Mouse (Mus musculus): ENCODE data around the gene Cyp1a1. TPM values are rescaled to one million over a fixed set of nuclear protein-coding genes. Genes with fewer than 3 reads are reported as not detected.

The Cyp1a1 gene
- polyA plus RNA-seq, 1 experiment from 2014 or later: not detected

DNA sequence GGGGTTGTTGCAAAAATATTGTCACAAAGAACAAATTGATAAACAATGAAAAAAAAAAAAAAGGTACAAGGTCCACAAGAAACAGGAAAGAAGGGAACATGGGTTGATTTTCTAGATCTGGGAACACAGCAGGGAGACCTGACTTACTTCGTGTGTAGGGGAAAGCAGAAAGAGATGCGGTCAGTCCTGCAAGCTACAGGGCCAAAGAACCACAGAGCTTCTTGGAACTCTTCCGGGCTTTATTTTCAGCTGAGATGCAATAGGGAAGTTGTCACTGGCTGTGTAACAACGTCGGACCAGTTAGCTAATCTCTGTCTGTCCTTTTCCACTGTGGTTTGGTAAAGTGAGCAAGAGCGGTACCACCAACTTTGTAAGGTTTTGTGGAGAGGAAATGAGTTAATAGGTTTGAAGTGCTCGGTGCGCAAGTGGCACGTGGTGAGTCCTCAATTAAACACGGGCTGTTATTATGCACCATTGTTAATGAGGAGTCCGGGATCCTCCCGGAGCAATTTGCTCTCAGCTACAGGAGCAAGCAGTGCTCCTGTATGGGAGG, 41.1 kb upstream of the Cyp1a1 start:
- peak overlapping the region; percentile 55; the same call in 1 of the 2 replicates for H3K27ac ChIP-seq
- ATAC-seq (ENCODE audit: insufficient read depth, low FRiP score, low read depth): no peak

DNA sequence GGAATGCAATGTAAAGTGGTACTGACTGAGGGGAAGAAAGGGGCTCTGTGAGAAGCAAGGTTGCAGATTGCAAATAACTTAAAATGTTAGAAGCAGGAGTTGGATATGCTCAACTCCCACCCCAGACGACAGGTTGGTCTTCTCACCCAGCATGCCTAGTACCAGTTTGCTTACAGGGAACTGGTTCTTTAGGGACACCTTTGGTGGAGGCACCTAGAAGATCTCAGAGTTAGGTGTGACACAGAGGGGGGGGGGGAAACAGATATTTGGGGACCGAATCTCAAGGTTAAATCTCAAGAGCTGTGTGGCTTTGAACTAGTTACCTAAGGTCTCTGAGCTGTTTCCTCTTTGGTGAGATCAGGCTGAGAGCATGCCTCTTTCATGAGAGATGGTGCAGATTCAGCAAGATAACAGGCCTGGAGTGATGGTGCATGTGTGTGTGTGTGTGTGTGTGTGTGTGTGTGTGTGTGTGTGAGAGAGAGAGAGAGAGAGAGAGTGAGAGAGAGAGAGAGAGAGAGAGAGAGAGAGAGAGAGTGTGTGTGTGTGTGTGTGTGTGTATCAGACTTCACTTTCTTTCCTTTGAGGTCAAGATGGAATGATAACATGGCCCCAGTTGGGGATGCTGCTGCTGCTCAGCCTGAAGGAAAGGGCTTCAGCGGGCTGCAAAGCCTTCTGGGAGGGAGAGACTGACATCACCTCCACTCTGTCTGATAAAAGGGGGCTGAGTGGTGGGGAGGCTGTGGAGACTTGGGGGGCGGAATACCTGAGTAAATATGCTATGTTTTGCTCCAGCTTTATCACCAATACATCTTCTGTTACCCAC, 40.2 kb upstream of the Cyp1a1 start:
- peaks cover 40% of the 10 kb centered on the region for H3K4me1 ChIP-seq
- H3K4me2 ChIP-seq: no peak overlapping the region
- 0 out of 2 replicates have a peak overlapping the region, but pooled peaks have one; percentile 55 for H3K27ac ChIP-seq
- WGBS: 54% methylated on average over 4 of the region's 4 CpGs
- no peak overlapping the region for H3K9ac ChIP-seq
- no peaks in the 10 kb centered on the region for H3K36me3 ChIP-seq
- H3K4me3 ChIP-seq (replicated peaks): no peak overlapping the region
- no peaks in the 10 kb centered on the region for H3K27me3 ChIP-seq (replicated peaks)
- no peak for ATAC-seq (ENCODE audit: insufficient read depth, low FRiP score, low read depth)
- no peaks in the 10 kb centered on the region for H3K9me3 ChIP-seq

More for the DNA sequence above, 41.1 kb upstream of the Cyp1a1 start:
- H3K4me3 ChIP-seq (replicated peaks): no peak overlapping the region
- H3K4me2 ChIP-seq: no peak overlapping the region
- 67% methylated on average over 12 of the region's 12 CpGs for WGBS
- no peaks in the 10 kb centered on the region for H3K27me3 ChIP-seq (replicated peaks)
- H3K9me3 ChIP-seq: no peaks in the 10 kb centered on the region
- no peak overlapping the region for H3K9ac ChIP-seq
- peaks cover 49% of the 10 kb centered on the region for H3K4me1 ChIP-seq
- H3K36me3 ChIP-seq: 0 out of 2 replicates have a peak, but pooled peaks cover 6% of the 10 kb centered on the region

DNA sequence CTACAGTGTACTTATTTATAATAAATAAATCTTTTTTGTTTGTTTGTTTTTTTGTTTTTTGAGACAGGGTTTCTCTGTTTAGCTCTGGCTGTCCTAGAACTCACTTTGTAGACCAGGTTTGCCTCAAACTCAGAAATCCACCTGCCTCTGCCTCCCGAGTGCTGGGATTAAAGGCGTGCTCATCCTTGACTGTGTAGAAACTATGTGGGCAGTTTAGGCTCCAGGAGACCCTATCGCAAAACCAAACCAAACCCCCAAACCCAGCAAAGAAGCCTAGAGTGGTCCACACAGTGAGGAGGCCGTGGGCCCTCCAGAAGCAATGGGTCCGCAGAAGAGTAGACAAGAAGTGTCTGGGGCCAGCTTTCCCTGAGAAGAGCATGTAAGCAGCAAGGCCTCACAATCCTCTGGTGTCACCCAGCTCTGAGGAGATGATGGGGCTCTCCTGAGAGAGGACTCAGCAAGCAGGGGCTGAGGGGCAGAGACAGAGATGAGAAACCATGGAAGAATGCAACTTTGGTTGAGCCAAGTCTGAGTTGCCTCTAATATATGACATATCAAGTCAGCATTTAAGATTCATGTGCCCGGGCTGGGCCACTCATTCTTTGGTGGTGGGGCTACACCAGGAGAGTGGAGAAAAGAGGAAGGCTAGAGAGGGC, 37.5 kb upstream of the Cyp1a1 start:
- Histone ChIP-seq H3K4me1 (peaks cover 19% of the 10 kb centered on the region), H3K9me3 (no peaks in the 10 kb centered on the region), H3K27ac (peak overlapping the region; percentile 36; the same call in 1 of the 2 replicates), H3K36me3 (no peaks in the 10 kb centered on the region), H3K9ac (no peak overlapping the region), H3K4me3 (replicated peaks) (no peak overlapping the region), H3K27me3 (replicated peaks) (no peaks in the 10 kb centered on the region), H3K4me2 (no peak overlapping the region)
- 88% methylated on average over 6 of the region's 6 CpGs for WGBS
- no peak for ATAC-seq (ENCODE audit: insufficient read depth, low FRiP score, low read depth)

DNA sequence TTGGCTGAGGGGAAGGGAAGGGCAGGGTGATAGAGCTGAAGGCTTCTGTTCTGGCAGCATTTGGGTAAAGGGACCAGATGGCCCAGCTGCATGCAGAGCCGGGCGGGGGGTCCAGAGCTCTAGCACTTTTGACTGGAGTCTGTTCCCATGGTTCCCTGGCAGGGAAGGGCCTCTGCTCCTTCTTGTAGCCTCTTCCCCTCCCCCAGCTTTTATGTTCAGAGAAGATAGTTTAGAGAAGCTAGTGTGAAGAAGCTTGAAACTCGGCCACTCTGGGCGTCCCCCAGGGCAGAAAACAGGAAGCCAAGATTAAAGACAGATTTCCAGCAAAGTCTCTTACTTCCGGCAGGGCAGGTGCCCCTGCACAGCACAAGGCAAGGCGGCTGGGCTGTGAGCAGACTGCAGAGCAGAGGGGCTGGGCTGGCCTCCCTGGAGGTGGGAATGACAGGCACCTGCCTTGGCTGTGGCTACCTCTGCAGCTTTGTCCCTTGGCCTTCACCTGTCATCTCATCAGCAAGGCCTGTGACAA, 36.9 kb upstream of the Cyp1a1 start:
- H3K9ac ChIP-seq: no peak overlapping the region
- H3K27me3 ChIP-seq (replicated peaks): no peaks in the 10 kb centered on the region
- no peaks in the 10 kb centered on the region for H3K36me3 ChIP-seq
- H3K4me1 ChIP-seq: peaks cover 17% of the 10 kb centered on the region
- WGBS: 21% methylated on average over 6 of the region's 6 CpGs
- peak overlapping the region; percentile 36; the same call in 1 of the 2 replicates for H3K27ac ChIP-seq
- H3K9me3 ChIP-seq: no peaks in the 10 kb centered on the region
- no peak overlapping the region for H3K4me3 ChIP-seq (replicated peaks)
- no peak for ATAC-seq (ENCODE audit: insufficient read depth, low FRiP score, low read depth)
- H3K4me2 ChIP-seq: peak overlapping the region; percentile 8; the same call in 1 of the 2 replicates

DNA sequence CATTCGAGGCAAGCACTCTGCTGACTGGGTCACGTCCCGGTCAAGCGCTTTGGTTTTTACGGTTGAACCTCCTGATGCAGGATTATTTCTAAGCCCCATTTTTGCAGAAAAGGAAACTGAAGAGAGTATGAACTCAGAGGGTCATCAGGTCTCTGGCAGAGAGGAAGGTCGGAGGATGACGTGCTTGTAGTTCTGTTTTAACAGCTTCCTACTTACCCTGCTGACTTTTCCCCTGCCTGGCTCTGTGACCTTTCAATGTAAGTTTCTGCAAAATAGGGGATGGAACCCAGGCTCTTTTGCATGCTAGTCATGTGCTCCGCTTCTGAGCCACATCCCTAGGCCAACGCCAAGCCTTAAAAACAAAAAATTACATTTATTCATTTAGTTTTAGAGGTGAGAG, 35.4 kb upstream of the Cyp1a1 start:
- Histone ChIP-seq H3K4me3 (replicated peaks) (no peak overlapping the region), H3K9ac (no peak overlapping the region), H3K4me2 (no peak overlapping the region), H3K27me3 (replicated peaks) (no peaks in the 10 kb centered on the region), H3K9me3 (no peaks in the 10 kb centered on the region), H3K27ac (no peak overlapping the region), H3K4me1 (peaks cover 8% of the 10 kb centered on the region), H3K36me3 (no peaks in the 10 kb centered on the region)
- ATAC-seq (ENCODE audit: insufficient read depth, low FRiP score, low read depth): no peak
- 78% methylated on average over 9 of the region's 9 CpGs for WGBS

DNA sequence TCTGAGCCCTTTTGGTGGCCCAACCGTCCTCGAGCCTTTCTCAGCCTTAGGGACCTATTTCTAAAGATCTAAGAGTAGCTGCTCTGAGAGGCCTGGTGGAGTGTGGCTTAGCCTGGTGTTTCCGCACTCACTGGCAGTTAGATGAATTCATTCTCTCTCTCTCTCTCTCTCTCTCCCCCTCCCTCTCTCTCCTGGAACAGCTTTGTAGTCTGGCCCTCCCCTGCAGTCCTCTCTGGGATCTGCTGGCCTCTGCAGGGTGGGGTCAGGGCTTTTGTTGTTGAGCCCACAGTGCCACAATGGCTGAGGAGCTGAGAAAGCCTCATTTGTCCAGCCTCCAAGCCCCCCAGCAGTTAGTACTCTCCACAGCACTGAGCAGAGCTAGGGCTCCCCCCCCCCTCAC, 34.9 kb upstream of the Cyp1a1 start:
- no peak overlapping the region for H3K4me2 ChIP-seq
- no peak overlapping the region for H3K27ac ChIP-seq
- no peaks in the 10 kb centered on the region for H3K36me3 ChIP-seq
- peaks cover 8% of the 10 kb centered on the region for H3K4me1 ChIP-seq
- no peaks in the 10 kb centered on the region for H3K9me3 ChIP-seq
- no peak for ATAC-seq (ENCODE audit: insufficient read depth, low FRiP score, low read depth)
- no peak overlapping the region for H3K4me3 ChIP-seq (replicated peaks)
- 58% methylated on average over 3 of the region's 3 CpGs for WGBS
- H3K27me3 ChIP-seq (replicated peaks): no peaks in the 10 kb centered on the region
- no peak overlapping the region for H3K9ac ChIP-seq

DNA sequence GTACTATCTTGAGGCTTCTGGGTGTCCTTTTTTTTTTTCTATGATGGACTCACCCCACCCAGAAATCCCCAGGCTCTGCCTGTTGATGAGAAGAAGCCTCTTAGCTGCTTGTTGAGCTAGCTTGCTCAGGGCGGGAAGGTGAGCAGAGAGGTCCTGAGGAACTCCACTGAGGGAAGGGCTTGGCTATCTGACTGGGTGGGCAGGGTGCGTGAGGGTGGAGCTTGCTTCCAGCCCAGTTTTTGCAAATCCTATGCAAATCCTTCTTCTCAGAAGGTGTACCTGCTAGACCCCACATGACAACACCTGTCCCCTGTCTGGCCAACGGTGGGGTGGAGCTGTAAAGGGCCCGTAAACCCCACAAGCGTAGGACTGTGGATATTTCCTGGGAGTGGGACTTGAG, 34.4 kb upstream of the Cyp1a1 start, which contains the start of gene Csk:
Gene Csk (minus strand): TSS at position 349 of the 400 bp plus-strand sequence.
- ATAC-seq (ENCODE audit: insufficient read depth, low FRiP score, low read depth): no peak
- Histone ChIP-seq H3K36me3 (no peaks in the 10 kb centered on the region), H3K9me3 (no peaks in the 10 kb centered on the region), H3K4me3 (replicated peaks) (no peak within 1 kb of the TSS), H3K9ac (no peak within 1 kb of the TSS), H3K27me3 (replicated peaks) (no peaks in the 10 kb centered on the region), H3K27ac (no peak within 1 kb of the TSS), H3K4me2 (no peak within 1 kb of the TSS), H3K4me1 (peaks cover 8% of the 10 kb centered on the region)
- 61% methylated on average over 5 of the region's 5 CpGs for WGBS

DNA sequence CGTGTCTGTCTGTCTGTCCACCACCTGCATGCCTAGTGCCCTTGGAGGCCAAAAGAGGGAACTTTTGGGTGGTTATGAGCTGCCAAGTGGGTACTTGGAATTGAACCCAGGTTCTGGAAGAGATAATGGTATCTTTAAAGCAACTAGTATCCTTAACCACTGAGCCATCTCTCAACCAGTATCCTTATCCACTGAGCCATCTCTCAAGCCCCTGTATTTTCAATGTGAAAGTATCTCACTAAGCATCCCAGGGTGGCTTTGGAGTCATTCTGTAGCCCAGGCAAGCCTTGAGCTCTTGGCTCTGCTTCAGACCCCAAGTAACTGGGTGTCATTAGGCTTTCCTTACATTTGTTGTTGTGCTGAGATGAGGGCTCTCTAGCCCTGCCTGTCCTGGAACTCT, 32.8 kb upstream of the Cyp1a1 start:
- Histone ChIP-seq H3K4me2 (no peak overlapping the region), H3K36me3 (no peaks in the 10 kb centered on the region), H3K9ac (no peak overlapping the region), H3K27me3 (replicated peaks) (no peaks in the 10 kb centered on the region), H3K27ac (no peak overlapping the region), H3K4me3 (replicated peaks) (no peak overlapping the region), H3K9me3 (no peaks in the 10 kb centered on the region), H3K4me1 (peaks cover 8% of the 10 kb centered on the region)
- ATAC-seq (ENCODE audit: insufficient read depth, low FRiP score, low read depth): no peak
- WGBS: 89% methylated on average over 1 of the region's 1 CpGs

DNA sequence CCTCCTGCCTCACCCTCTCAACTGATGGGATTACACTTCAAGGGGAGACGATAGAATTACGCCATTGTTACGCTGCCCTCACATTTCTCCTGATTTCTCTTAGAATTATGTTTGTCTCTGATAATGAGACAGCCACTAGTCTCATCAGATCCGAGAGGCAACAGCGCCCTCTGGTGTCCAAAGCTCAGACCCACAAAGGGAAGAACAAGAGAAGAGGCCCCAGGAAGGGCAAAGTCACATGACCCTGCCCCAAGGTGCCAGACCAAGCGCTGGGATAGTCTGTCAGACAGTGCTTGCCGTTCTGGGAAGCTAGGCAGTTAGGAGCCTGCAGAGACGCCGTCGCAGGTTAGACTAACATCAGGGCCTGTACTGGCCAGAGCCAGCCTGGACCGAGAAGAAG, 32.0 kb upstream of the Cyp1a1 start:
- Histone ChIP-seq H3K27me3 (replicated peaks) (no peaks in the 10 kb centered on the region), H3K9me3 (no peaks in the 10 kb centered on the region), H3K4me2 (peak overlapping the region; percentile 47), H3K4me3 (replicated peaks) (peak overlapping the region; percentile 9; the same call in 1 of the 2 replicates), H3K4me1 (peaks cover 4% of the 10 kb centered on the region), H3K36me3 (no peaks in the 10 kb centered on the region), H3K27ac (no peak overlapping the region), H3K9ac (no peak overlapping the region)
- 2% methylated on average over 11 of the region's 11 CpGs for WGBS
- peak; percentile 67 for ATAC-seq (ENCODE audit: insufficient read depth, low FRiP score, low read depth)

DNA sequence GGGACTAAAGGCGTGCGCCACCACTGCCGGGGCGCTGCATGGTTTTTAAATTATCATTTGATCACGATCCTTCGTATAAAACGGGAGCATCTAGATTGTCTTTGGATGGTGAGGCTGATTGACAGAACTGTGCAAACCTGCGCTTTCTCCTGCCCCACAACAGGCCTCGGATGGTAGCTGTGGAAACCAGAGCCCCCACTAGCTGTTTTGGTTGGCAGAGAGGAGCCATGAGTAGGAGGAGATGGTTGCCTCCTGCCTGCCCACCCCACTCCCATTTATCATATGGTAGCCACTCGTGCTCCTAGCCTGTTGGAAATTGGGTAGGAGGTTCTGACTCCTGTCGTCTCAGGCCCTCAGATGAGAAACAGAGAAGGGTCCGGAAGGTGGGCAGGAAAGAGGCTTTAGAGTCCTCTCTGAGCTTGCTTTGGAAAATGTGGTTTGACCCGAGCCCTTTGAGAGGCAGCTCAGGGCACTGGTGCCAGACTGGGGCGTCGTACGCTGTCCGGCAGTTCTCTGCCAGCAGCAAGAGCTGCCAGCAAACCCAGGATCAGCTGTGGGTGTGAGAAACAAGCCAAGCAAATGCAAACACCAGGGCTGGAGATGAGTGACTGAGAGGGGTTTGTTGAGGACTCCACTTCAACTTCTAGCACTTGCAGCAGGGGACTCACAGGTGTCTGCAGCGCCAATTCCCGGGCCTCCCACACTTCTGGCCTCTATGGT, 30.9 kb upstream of the Cyp1a1 start:
- H3K9ac ChIP-seq: no peak overlapping the region
- H3K36me3 ChIP-seq: no peaks in the 10 kb centered on the region
- H3K4me1 ChIP-seq: no peaks in the 10 kb centered on the region; the same call in 1 of the 2 replicates
- H3K4me2 ChIP-seq: no peak overlapping the region
- H3K27ac ChIP-seq: no peak overlapping the region
- WGBS: 81% methylated on average over 19 of the region's 19 CpGs
- ATAC-seq (ENCODE audit: insufficient read depth, low FRiP score, low read depth): no peak
- no peaks in the 10 kb centered on the region for H3K27me3 ChIP-seq (replicated peaks)
- no peaks in the 10 kb centered on the region for H3K9me3 ChIP-seq
- no peak overlapping the region for H3K4me3 ChIP-seq (replicated peaks)

DNA sequence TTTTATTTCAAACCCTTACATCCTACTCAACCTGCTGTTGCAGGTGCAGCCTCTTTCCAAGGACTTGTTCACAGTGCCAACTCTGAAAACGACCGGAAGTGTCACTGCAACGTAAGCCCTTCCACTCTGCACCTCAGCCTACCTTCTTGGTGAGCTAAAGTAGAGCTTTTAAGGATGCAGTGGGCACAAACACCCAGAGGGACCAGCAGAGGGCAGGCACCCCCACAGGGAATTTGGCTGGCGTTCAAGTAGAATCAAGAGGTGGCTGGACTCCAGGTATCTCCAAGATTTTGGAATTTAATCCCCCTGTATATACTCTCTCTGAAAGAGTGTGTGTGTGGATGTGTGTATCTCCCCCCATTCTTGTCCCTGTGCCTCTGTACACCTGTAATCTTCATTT, 29.9 kb upstream of the Cyp1a1 start:
- Histone ChIP-seq H3K4me3 (replicated peaks) (no peak overlapping the region), H3K36me3 (no peaks in the 10 kb centered on the region), H3K4me2 (no peak overlapping the region), H3K27ac (no peak overlapping the region), H3K9me3 (no peaks in the 10 kb centered on the region), H3K4me1 (no peaks in the 10 kb centered on the region; the same call in 1 of the 2 replicates), H3K9ac (no peak overlapping the region), H3K27me3 (replicated peaks) (no peaks in the 10 kb centered on the region)
- no peak for ATAC-seq (ENCODE audit: insufficient read depth, low FRiP score, low read depth)
- 57% methylated on average over 4 of the region's 4 CpGs for WGBS
